Mouse (Mus musculus): Measurements from ENCODE around the gene Ube2f. TPM values are rescaled to one million over a fixed set of nuclear protein-coding genes. Genes with fewer than 3 reads are reported as not detected.

Ube2f gene
- polyA plus RNA-seq (2012; rRNA removed): 12.4 and 19.5 TPM in 2 replicates

DNA sequence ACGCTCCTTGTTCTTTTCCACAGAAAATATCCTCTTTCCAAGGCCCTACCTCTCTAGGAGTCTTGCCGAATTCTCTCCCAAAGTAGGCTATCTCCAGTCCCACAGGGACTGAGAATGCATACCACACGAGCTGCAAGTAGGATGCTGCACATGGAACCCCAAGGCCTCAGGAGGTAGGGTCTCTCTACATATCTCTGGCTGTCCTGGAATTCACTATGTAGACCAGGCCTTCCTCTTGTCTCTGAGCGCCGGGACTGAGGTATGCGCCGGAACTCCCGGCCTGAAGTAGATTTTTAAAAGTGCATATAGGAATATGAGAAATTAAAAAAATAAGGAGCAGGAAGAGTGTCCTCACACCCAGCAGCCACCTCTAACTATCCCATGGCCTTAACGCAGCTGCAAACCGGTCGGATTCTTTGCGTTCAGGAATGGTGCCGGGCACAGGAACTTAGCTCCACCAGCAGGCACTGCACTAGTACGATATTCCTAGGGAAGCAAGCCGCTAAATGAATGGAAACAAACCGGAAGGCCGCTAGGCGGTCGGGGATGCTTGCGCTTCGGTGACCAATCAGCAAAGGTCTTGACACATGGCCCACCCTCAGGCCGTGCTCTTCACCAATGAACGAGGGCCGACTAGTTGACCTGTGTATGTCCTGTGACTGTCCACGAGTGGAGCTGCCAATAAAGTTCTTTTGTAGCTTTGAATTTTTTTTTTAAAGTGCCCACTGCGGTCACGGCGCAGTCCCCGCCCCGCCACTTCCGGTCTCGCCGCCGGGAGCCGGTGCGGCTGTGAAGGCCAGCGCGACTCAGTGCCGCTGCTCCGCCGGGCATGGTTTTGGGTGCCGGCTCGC is at the start of gene Ube2f:
Gene Ube2f (plus strand): TSS at position 741 of the 851 bp plus-strand sequence.
- TF ChIP-seq POLR2A (IDR thresholded peaks at IDR 0.05; ENCODE audit: low read depth, low read length): peak; percentile 41
- peak; percentile 52 for TF ChIP-seq CTCF (IDR thresholded peaks at IDR 0.05; ENCODE audit: extremely low read depth, insufficient read length, insufficient replicate concordance, low read depth, low read length)

DNA sequence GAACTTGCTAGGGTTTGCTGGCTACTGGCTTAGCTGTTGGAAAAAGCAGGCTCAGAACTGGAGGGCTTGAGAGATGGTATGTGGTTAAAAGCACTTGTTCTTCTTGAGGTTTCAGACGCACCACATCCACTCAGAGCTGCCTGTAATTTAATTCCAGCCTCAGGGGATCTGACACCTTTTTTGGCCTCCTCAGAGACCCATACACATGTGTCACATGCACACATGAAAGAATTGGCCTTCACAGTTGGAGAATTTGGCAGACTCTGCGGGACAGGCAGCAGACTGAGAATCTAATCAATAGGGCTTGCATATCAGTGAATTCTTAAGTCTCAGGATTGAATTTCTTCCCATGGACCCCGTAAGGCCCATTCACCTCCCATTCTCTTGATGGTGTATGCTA is 49.0 kb upstream of the Ube2f start:
- Histone ChIP-seq H3K27me3 (ENCODE audit: control insufficient read depth, insufficient read depth, low read length) (no peaks in the 10 kb centered on the region), H3K4me3 (ENCODE audit: low read depth, low read length) (no peak overlapping the region), H3K36me3 (ENCODE audit: control insufficient read depth, insufficient read depth, low read length) (no peaks in the 10 kb centered on the region), H3K4me1 (ENCODE audit: control insufficient read depth, insufficient read depth, insufficient read length, low read length) (no peaks in the 10 kb centered on the region), H3K27ac (ENCODE audit: insufficient read depth, low read depth, low read length) (no peak overlapping the region)
- WGBS: 69% methylated on average over 3 of the region's 3 CpGs
- TF ChIP-seq POLR2A (IDR thresholded peaks at IDR 0.05; ENCODE audit: low read depth, low read length) (no peak), CTCF (IDR thresholded peaks at IDR 0.05; ENCODE audit: extremely low read depth, insufficient read length, insufficient replicate concordance, low read depth, low read length) (no peak)

More for the DNA sequence above, at the start of gene Ube2f:
- Histone ChIP-seq H3K27ac (ENCODE audit: insufficient read depth, low read depth, low read length) (peak within 1 kb of the TSS; percentile 67), H3K27me3 (ENCODE audit: control insufficient read depth, insufficient read depth, low read length) (no peaks in the 10 kb centered on the region), H3K36me3 (ENCODE audit: control insufficient read depth, insufficient read depth, low read length) (no peaks in the 10 kb centered on the region), H3K4me1 (ENCODE audit: control insufficient read depth, insufficient read depth, insufficient read length, low read length) (peaks cover 19% of the 10 kb centered on the region; the same call in 1 of the 2 replicates), H3K4me3 (ENCODE audit: low read depth, low read length) (peak within 1 kb of the TSS; percentile 78)
- 1% methylated on average over 43 of the region's 43 CpGs for WGBS

DNA sequence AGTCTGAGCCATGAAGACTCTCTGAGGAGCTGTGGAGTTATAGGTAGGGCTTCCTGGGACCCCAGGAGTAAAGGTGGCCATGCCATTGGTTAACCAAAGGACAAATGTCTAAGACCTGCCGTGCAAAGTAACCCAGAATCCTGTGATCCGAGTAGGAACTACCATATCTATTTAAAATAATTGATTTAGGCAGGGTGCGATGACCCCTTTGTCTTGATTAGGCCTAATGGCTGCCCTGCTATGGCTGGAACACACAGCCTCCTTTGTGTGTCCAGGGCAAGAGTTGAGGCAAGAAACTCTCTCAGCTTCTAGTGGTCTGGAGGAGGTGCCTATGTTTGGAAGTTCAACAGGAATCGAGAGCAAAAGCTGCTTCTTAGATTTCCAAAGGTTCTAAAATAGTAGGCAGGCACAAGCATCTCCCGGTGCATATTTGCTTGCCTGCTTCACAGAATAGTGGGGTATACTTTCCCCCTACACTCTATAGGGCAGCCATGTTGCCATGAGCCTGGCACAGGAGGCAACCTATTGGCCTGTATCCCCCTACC is 45.8 kb upstream of the Ube2f start:
- no peak overlapping the region for H3K4me3 ChIP-seq (ENCODE audit: low read depth, low read length)
- H3K4me1 ChIP-seq (ENCODE audit: control insufficient read depth, insufficient read depth, insufficient read length, low read length): peaks cover 8% of the 10 kb centered on the region; the same call in 1 of the 2 replicates
- 82% methylated on average over 5 of the region's 5 CpGs for whole genome bisulfite sequencing
- H3K27me3 ChIP-seq (ENCODE audit: control insufficient read depth, insufficient read depth, low read length): no peaks in the 10 kb centered on the region
- TF ChIP-seq CTCF (IDR thresholded peaks at IDR 0.05; ENCODE audit: extremely low read depth, insufficient read length, insufficient replicate concordance, low read depth, low read length): no peak
- no peak for TF ChIP-seq POLR2A (IDR thresholded peaks at IDR 0.05; ENCODE audit: low read depth, low read length)
- H3K27ac ChIP-seq (ENCODE audit: insufficient read depth, low read depth, low read length): no peak overlapping the region
- H3K36me3 ChIP-seq (ENCODE audit: control insufficient read depth, insufficient read depth, low read length): no peaks in the 10 kb centered on the region

DNA sequence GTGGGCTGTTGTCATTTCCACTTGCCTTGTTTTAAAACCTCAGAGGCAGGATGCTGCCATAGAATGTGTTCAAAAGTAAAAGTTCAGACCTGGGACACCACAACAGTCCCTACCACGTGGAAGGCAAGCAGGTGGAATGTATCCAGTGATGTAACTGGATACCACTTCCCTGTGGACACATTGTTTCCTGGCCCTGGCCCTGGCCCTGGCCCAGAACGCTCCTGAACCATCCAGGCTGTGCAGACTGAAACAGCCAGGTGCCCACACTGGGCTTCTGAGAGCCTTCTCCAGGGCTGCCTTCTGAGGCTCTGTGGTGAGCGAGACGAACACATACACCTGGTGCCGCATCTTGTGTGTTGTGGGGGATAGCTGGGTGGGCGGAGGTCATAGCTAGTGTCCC is 44.5 kb upstream of the Ube2f start:
- no peak overlapping the region for H3K27ac ChIP-seq (ENCODE audit: insufficient read depth, low read depth, low read length)
- TF ChIP-seq POLR2A (IDR thresholded peaks at IDR 0.05; ENCODE audit: low read depth, low read length) (no peak), CTCF (IDR thresholded peaks at IDR 0.05; ENCODE audit: extremely low read depth, insufficient read length, insufficient replicate concordance, low read depth, low read length) (no peak)
- H3K4me1 ChIP-seq (ENCODE audit: control insufficient read depth, insufficient read depth, insufficient read length, low read length): peaks cover 8% of the 10 kb centered on the region; the same call in 1 of the 2 replicates
- no peaks in the 10 kb centered on the region for H3K36me3 ChIP-seq (ENCODE audit: control insufficient read depth, insufficient read depth, low read length)
- 82% methylated on average over 6 of the region's 6 CpGs for WGBS
- H3K4me3 ChIP-seq (ENCODE audit: low read depth, low read length): no peak overlapping the region
- H3K27me3 ChIP-seq (ENCODE audit: control insufficient read depth, insufficient read depth, low read length): no peaks in the 10 kb centered on the region

DNA sequence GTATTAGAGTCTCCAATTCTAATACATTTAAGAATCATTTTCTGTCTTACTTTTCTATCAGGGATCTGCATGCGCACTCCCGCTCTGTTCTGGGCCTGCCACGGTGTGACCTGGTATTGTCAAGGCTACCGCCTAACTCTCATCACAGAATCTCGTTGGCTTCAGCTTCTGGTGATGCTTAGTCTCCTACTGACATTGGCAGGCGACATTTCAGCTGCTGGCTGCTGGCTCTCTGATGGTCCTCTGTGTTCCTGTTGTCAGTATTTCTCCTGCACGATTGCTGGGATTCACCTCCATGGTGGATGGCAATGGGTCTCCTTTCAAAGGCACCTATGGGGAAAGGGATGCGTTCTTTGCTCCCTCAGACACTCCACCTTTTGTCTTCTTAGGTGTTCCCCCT is 43.8 kb upstream of the Ube2f start:
- H3K4me3 ChIP-seq (ENCODE audit: low read depth, low read length): no peak overlapping the region
- no peaks in the 10 kb centered on the region for H3K27me3 ChIP-seq (ENCODE audit: control insufficient read depth, insufficient read depth, low read length)
- TF ChIP-seq POLR2A (IDR thresholded peaks at IDR 0.05; ENCODE audit: low read depth, low read length): no peak
- TF ChIP-seq CTCF (IDR thresholded peaks at IDR 0.05; ENCODE audit: extremely low read depth, insufficient read length, insufficient replicate concordance, low read depth, low read length): no peak
- H3K36me3 ChIP-seq (ENCODE audit: control insufficient read depth, insufficient read depth, low read length): no peaks in the 10 kb centered on the region
- 85% methylated on average over 8 of the region's 8 CpGs for WGBS
- no peak overlapping the region for H3K27ac ChIP-seq (ENCODE audit: insufficient read depth, low read depth, low read length)
- H3K4me1 ChIP-seq (ENCODE audit: control insufficient read depth, insufficient read depth, insufficient read length, low read length): peaks cover 8% of the 10 kb centered on the region; the same call in 1 of the 2 replicates

DNA sequence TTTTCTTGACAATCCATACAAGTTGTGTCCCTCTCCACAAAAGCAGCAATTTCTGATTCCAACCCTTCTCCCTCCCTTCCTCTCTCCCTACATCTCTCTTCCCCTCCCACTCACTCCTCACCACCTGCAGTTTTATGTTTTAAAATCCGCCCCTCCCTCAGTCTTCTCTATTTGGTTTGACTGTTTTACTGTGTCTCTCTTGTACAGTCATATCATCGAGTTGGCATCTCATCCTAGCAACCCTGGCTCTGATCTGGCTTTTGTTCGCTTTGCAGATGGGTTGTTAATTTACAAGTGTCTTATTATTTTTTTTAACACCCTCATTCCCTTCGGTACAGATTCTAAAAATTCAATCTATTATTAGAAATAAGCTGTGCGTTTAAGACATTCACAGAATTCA is 43.2 kb upstream of the Ube2f start:
- Histone ChIP-seq H3K27ac (ENCODE audit: insufficient read depth, low read depth, low read length) (no peak overlapping the region), H3K4me3 (ENCODE audit: low read depth, low read length) (no peak overlapping the region), H3K4me1 (ENCODE audit: control insufficient read depth, insufficient read depth, insufficient read length, low read length) (peaks cover 8% of the 10 kb centered on the region; the same call in 1 of the 2 replicates), H3K36me3 (ENCODE audit: control insufficient read depth, insufficient read depth, low read length) (no peaks in the 10 kb centered on the region), H3K27me3 (ENCODE audit: control insufficient read depth, insufficient read depth, low read length) (no peaks in the 10 kb centered on the region)
- TF ChIP-seq POLR2A (IDR thresholded peaks at IDR 0.05; ENCODE audit: low read depth, low read length): no peak
- TF ChIP-seq CTCF (IDR thresholded peaks at IDR 0.05; ENCODE audit: extremely low read depth, insufficient read length, insufficient replicate concordance, low read depth, low read length): no peak
- WGBS: 69% methylated on average over 5 of the region's 5 CpGs

Measured in small intestine, adult 2 months (tissue).